Mouse (Mus musculus): ENCODE measurements around the gene 2610028H24Rik.

2610028H24Rik gene

GRCm38 (mm10) chr10:76489205-76489604 is 40.3 kb downstream of the 2610028H24Rik start:
- DNase-seq (ENCODE audit: low read depth), result no peak

- peak; percentile 59 for DNase-seq (ENCODE audit: low read depth)
These were observed 44.6 kb downstream of the 2610028H24Rik start for GRCm38 (mm10) chr10:76493527-76493926.

- DNase-seq (ENCODE audit: low read depth), result no peak
These were observed 46.6 kb downstream of the 2610028H24Rik start for GRCm38 (mm10) chr10:76495501-76495900.

GRCm38 (mm10) chr10:76496366-76496765 is 47.5 kb downstream of the 2610028H24Rik start:
- peak; percentile 43 for DNase-seq (ENCODE audit: low read depth)

- no peak for DNase-seq (ENCODE audit: low read depth)
These were observed 48.6 kb downstream of the 2610028H24Rik start for GRCm38 (mm10) chr10:76497522-76497921.

- DNase-seq (ENCODE audit: low read depth), result no peak
These were observed 55.5 kb downstream of the 2610028H24Rik start for GRCm38 (mm10) chr10:76504271-76504943.

- no peak for DNase-seq (ENCODE audit: low read depth)
These were observed 57.0 kb downstream of the 2610028H24Rik start for GRCm38 (mm10) chr10:76505865-76506264.

All from c-Kit-positive CD71-positive TER-119-negative erythroid progenitor cells, embryonic 14.5 days (primary cell).